Mouse (Mus musculus) limb, embryonic 13.5 days (tissue): Measurements from ENCODE around the gene Depdc5. TPM values are rescaled to one million over a fixed set of nuclear protein-coding genes. Genes with fewer than 3 reads are reported as not detected.

Experiments
- ATAC-seq: fragments of 200-750 bp; cut with Nextera tagmentation; 2 replicates; pipeline ENCODE4 v1.8.0; 2017; ENCODE audit warnings: low read depth, moderate number of reproducible peaks, moderate TSS enrichment; ENCODE audit not compliant: low FRiP score
- H3K27ac ChIP-seq: fragments of 300-500 bp; sonication (generic); 2 replicates; pipeline ENCODE4 v1.5.1; 2015; ENCODE audit warnings: inconsistent platforms, mild to moderate bottlenecking, moderate library complexity
- H3K27me3 ChIP-seq: fragments of 300-500 bp; sonication (generic); 2 replicates; pipeline ENCODE4 v1.6.1; 2015; ENCODE audit warnings: mild to moderate bottlenecking, inconsistent platforms
- H3K36me3 ChIP-seq: fragments of 300-500 bp; sonication (generic); 2 replicates; pipeline ENCODE4 v1.6.1; 2015; ENCODE audit warnings: inconsistent platforms, mild to moderate bottlenecking, moderate library complexity
- H3K4me1 ChIP-seq: fragments of 300-500 bp; sonication (generic); 2 replicates; pipeline ENCODE4 v1.6.1; 2015; ENCODE audit warnings: inconsistent platforms
- H3K4me2 ChIP-seq: fragments of 300-500 bp; sonication (generic); replicated peaks from 2 replicates; pipeline ENCODE4 v1.6.1; 2015; ENCODE audit warnings: inconsistent platforms, mild to moderate bottlenecking, moderate library complexity
- H3K4me3 ChIP-seq: fragments of 300-500 bp; sonication (generic); 2 replicates; pipeline ENCODE4 v1.5.1; 2015; ENCODE audit warnings: moderate library complexity, mild to moderate bottlenecking, inconsistent platforms
- H3K9ac ChIP-seq: fragments of 300-500 bp; sonication (generic); 2 replicates; pipeline ENCODE4 v1.6.1; 2015; ENCODE audit warnings: mild to moderate bottlenecking, inconsistent platforms
- H3K9me3 ChIP-seq: fragments of 300-500 bp; sonication (generic); 2 replicates; pipeline ENCODE4 v1.6.1; 2016; ENCODE audit warnings: inconsistent platforms
- WGBS: fragments of 180-500 bp; shearing (Covaris S2); methylation state at CpG from one replicate; pipeline ENCODE4 v1.1.7; 2015; 5-methylcytosine and 5-hydroxymethylcytosine counted together
- polyA plus RNA-seq: library from polyadenylated mRNA; unstranded; fragments of >200 nt; fragmentation: Nextera tagmentation; extraction: Ambion mirVana; gene quantifications from 2 replicates; pipeline ENCODE4 v1.2.1, GENCODE M21; 2015

Gene Depdc5
- polyA plus RNA-seq, 1 experiment from 2014 or later = 23.4 TPM

DNA sequence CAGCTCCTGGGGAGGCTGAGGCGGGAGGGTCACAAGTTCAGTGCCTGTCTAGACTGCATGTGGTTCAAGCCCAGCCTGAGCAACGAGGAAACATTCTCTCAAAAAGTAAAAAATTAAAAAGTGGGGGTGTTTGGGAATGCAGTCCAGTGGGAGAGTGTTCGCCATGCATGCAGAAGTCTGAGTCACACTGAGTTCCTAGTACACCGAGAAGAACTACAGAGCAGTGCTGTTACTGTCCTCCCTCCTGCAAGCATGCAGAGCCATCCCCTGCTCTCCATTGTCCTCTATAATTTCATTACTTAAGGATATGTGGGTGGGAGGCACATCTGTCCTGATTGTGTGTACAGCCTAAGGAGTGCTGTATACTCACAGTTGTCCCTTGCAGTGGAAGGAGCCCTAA, 59.4 kb downstream of the Depdc5 start:
- H3K27ac ChIP-seq = no peak overlapping the region
- peaks cover 80% of the 10 kb centered on the region for H3K36me3 ChIP-seq
- no peaks in the 10 kb centered on the region for H3K4me1 ChIP-seq
- no peak overlapping the region for H3K9ac ChIP-seq
- 89% methylated on average over 4 of the region's 4 CpGs for WGBS
- H3K4me2 ChIP-seq = no peak overlapping the region
- no peaks in the 10 kb centered on the region for H3K9me3 ChIP-seq
- no peaks in the 10 kb centered on the region for H3K27me3 ChIP-seq
- no peak overlapping the region for H3K4me3 ChIP-seq
- no peak for ATAC-seq

DNA sequence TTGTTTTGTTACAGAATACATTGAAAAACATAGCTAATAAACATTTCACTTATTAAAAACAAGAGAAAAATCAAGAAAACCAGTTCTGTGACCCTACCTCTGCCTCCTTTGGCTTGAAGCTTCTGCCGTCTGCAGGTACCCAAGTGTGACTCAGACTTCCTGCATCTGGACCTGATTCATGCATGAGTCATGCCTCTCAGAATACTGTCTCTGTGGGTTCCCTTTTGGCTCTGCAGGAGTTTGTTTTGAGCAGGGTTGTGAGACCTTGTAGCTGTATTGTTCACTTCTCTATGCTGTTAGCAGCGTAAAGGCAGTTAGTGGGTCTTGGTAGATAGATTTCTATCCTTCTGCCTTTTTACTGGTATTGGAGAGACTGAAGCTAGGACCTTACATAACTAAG, 67.3 kb downstream of the Depdc5 start:
- Histone ChIP-seq H3K4me1 (no peaks in the 10 kb centered on the region), H3K9ac (no peak overlapping the region), H3K9me3 (no peaks in the 10 kb centered on the region), H3K4me3 (no peak overlapping the region), H3K27ac (no peak overlapping the region), H3K27me3 (no peaks in the 10 kb centered on the region), H3K36me3 (peaks cover 83% of the 10 kb centered on the region), H3K4me2 (no peak overlapping the region)
- WGBS = 72% methylated on average over 2 of the region's 2 CpGs
- no peak for ATAC-seq

GRCm38 (mm10) chr5:32934654-32935053, 71.2 kb downstream of the Depdc5 start:
- no peaks in the 10 kb centered on the region for H3K9me3 ChIP-seq
- no peak overlapping the region for H3K27ac ChIP-seq
- H3K4me1 ChIP-seq = no peaks in the 10 kb centered on the region
- no peak overlapping the region for H3K4me2 ChIP-seq
- H3K27me3 ChIP-seq = no peaks in the 10 kb centered on the region
- H3K36me3 ChIP-seq = peaks cover 79% of the 10 kb centered on the region
- ATAC-seq = no peak
- no peak overlapping the region for H3K4me3 ChIP-seq
- H3K9ac ChIP-seq = no peak overlapping the region
- 61% methylated on average over 2 of the region's 2 CpGs for WGBS

DNA sequence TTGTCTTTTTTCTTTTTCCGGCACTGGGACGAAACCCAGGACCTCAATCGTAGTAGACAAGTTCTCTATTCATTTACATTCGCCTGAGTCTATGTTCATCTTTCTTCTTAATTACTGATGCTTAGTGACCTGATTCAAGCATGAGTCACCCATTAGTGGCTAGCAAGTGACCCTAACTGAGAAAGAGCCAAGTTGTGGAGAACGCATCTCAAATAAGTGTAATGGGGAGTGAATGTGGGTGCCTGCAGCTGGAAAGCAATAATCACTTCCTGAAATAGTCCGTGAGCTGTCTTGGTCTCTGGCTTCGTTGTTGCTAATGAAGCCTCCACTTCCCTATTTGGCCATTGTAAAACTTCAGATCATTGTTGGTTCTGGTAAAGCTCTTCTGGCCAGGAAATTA, 77.1 kb downstream of the Depdc5 start:
- Histone ChIP-seq H3K9ac (no peak overlapping the region), H3K27ac (no peak overlapping the region), H3K36me3 (peaks cover 84% of the 10 kb centered on the region), H3K27me3 (no peaks in the 10 kb centered on the region), H3K4me2 (no peak overlapping the region), H3K9me3 (no peaks in the 10 kb centered on the region), H3K4me3 (no peak overlapping the region), H3K4me1 (no peaks in the 10 kb centered on the region)
- no peak for ATAC-seq
- WGBS = 89% methylated on average over 7 of the region's 7 CpGs

DNA sequence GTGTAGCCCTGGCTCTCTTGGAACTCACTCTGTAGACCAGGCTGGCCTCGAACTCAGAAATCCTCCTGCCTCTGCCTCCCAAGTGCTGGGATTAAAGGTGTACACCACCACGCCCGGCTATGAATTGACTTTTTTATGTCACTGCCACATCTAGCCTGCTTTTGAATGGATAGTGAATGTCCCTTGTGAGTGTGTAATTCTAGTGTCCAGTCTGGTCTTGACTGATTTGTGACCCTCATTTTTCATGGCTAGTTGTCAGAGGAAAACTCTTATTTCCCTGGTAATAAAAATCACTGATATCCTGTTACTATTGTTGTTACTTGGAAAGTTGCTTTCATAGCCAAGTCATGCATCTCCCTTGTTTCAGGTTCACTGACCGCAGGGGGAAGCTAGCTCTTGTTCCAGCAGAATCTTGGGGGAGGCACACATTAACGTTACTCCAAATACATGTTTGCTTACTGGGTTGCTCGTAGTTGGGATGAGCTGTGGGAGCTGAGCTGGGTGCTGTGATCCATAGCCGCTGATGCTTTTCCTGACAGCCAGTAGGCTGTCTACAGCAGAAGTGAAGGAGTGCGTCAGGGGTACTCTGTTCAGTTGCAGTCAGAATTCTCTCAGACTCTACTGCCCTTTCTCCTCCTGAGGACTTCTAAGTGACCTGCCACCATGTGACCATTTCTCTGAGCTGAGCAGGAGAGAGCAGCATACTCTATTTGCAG, 77.9 kb downstream of the Depdc5 start:
- H3K9me3 ChIP-seq = no peaks in the 10 kb centered on the region
- ATAC-seq = no peak
- H3K4me1 ChIP-seq = no peaks in the 10 kb centered on the region
- H3K27ac ChIP-seq = no peak overlapping the region
- H3K36me3 ChIP-seq = peaks cover 84% of the 10 kb centered on the region
- H3K4me2 ChIP-seq = no peak overlapping the region
- H3K4me3 ChIP-seq = no peak overlapping the region
- no peaks in the 10 kb centered on the region for H3K27me3 ChIP-seq
- WGBS = 93% methylated on average over 8 of the region's 8 CpGs
- H3K9ac ChIP-seq = no peak overlapping the region

DNA sequence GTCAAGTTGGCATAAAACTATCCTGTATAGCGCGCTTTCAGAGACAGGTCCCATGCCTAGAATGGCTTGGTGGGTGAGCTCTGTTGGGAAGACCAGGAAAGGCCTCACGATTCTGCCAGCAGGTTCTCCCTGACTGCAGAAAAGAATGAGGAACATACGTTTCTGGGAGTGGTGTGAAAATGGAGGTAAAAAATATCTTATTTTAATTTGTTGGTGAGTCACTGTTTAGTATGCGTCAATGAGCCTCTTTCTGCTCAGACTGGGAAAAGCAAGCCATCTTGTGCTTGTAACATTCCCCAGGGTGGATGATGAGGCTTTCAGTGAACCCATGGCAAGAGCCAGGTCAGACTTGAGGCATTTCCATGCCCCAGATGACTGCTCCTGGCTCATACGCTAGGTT, 86.6 kb downstream of the Depdc5 start:
- Histone ChIP-seq H3K9me3 (no peaks in the 10 kb centered on the region), H3K4me2 (no peak overlapping the region), H3K4me3 (no peak overlapping the region), H3K36me3 (peaks cover 79% of the 10 kb centered on the region), H3K27ac (no peak overlapping the region), H3K9ac (no peak overlapping the region), H3K4me1 (no peaks in the 10 kb centered on the region), H3K27me3 (no peaks in the 10 kb centered on the region)
- ATAC-seq = no peak
- 94% methylated on average over 6 of the region's 6 CpGs for WGBS

- no peak overlapping the region for H3K9ac ChIP-seq
- H3K9me3 ChIP-seq = no peaks in the 10 kb centered on the region
- H3K27ac ChIP-seq = no peak overlapping the region
- H3K4me3 ChIP-seq = no peak overlapping the region
- no peaks in the 10 kb centered on the region for H3K4me1 ChIP-seq
- H3K4me2 ChIP-seq = no peak overlapping the region
- no peaks in the 10 kb centered on the region for H3K27me3 ChIP-seq
- H3K36me3 ChIP-seq = peaks cover 77% of the 10 kb centered on the region
- WGBS = 82% methylated on average over 3 of the region's 3 CpGs
- ATAC-seq = no peak
These were observed 87.3 kb downstream of the Depdc5 start for GRCm38 (mm10) chr5:32950702-32951274.

DNA sequence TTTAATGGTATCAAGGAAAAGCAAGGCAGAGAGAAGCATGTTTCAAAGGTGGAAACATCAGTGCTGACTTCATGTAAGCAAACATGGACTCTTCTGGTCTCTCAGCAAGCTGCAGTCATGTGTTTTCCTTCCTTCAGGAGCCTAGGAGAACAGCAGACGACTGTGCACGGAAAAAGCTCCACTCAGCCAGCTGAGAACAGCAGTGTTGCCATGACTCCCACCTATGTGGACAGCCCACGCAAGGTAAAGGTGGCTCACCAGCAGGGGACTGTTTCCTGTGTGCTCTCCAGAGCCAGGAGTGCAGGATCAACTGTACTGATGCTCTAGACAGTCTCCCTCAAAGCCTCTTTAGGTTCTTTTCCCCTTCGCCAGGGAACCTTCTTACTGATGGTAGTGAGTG, 92.2 kb downstream of the Depdc5 start:
- no peak overlapping the region for H3K4me3 ChIP-seq
- no peaks in the 10 kb centered on the region for H3K4me1 ChIP-seq
- no peaks in the 10 kb centered on the region for H3K9me3 ChIP-seq
- H3K4me2 ChIP-seq = no peak overlapping the region
- H3K27ac ChIP-seq = no peak overlapping the region
- no peaks in the 10 kb centered on the region for H3K27me3 ChIP-seq
- no peak for ATAC-seq
- peaks cover 65% of the 10 kb centered on the region for H3K36me3 ChIP-seq
- WGBS = 84% methylated on average over 4 of the region's 4 CpGs
- no peak overlapping the region for H3K9ac ChIP-seq

GRCm38 (mm10) chr5:32961616-32962015, 98.1 kb downstream of the Depdc5 start:
- H3K36me3 ChIP-seq = peaks cover 70% of the 10 kb centered on the region
- H3K4me1 ChIP-seq = no peaks in the 10 kb centered on the region
- H3K27ac ChIP-seq = no peak overlapping the region
- no peak for ATAC-seq
- no peak overlapping the region for H3K4me2 ChIP-seq
- WGBS = 69% methylated on average over 3 of the region's 3 CpGs
- H3K9me3 ChIP-seq = no peaks in the 10 kb centered on the region
- no peak overlapping the region for H3K9ac ChIP-seq
- no peak overlapping the region for H3K4me3 ChIP-seq
- no peaks in the 10 kb centered on the region for H3K27me3 ChIP-seq

DNA sequence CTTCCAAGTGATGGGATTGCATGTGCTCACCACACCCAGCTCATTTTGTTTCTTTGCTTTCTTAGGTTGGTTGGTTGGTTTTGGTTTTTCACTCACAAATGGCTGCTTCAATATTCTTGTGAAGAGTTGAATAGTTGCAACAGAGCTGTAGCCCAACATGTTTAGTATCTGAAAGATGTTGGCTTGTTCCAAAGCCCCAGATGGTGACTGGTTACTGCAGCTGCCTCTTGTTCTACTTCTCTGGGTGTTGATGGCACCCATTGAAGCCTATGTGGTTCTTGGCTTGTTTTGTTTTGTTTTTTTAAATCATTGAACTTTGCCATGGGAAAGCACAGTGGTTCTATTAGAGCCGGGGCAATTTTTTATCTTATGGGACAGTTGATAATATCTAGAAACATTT, 99.1 kb downstream of the Depdc5 start:
- Histone ChIP-seq H3K4me3 (no peak overlapping the region), H3K9me3 (no peaks in the 10 kb centered on the region), H3K27me3 (no peaks in the 10 kb centered on the region), H3K36me3 (peaks cover 71% of the 10 kb centered on the region), H3K4me2 (no peak overlapping the region), H3K4me1 (no peaks in the 10 kb centered on the region), H3K27ac (no peak overlapping the region), H3K9ac (no peak overlapping the region)
- 90% methylated on average over 1 of the region's 1 CpGs for WGBS
- ATAC-seq = no peak

DNA sequence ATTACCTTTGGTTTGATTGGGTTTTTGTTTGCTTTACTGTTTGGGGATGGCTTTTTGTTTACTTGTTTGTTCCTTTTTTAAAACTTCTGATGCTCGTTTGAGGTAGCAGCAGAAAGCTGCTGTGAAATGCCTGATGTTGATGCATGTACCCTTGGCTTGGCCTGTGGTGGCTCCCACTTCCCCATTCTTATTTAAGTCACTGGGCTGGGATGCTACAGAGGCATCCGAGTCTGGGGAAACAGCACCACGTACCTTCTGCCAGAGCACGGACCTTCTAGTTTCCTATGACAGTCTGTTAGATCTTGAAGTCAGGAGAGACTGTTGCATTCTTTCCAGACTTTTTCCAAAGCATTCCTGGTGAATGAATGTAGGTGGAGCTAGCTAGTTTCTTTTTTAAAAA, 113.0 kb downstream of the Depdc5 start:
- H3K4me1 ChIP-seq = no peaks in the 10 kb centered on the region
- 70% methylated on average over 4 of the region's 4 CpGs for whole genome bisulfite sequencing
- no peak overlapping the region for H3K27ac ChIP-seq

DNA sequence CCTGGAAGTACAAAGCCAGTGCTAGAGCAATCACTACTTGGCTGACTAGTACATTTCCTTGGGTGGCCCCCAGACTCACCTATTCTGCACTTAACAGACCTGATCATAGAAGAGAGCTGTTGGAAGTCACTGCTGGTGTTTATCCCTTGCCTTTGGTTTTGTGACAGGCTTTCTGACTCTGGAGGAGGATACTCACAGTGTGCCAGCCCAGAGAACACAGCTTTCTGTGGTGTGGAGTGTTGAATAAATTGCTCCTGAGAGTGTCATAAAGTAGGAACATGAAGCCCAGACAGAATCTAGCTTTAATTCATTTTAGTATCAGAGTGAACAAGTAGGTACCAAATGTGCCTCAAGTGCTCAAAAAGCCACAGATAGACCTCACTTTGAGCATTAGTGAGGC, 113.7 kb downstream of the Depdc5 start:
- Histone ChIP-seq H3K36me3 (peaks cover 72% of the 10 kb centered on the region), H3K27ac (no peak overlapping the region), H3K27me3 (no peaks in the 10 kb centered on the region), H3K9me3 (no peaks in the 10 kb centered on the region), H3K4me1 (no peaks in the 10 kb centered on the region), H3K9ac (no peak overlapping the region), H3K4me3 (no peak overlapping the region), H3K4me2 (no peak overlapping the region)
- no peak for ATAC-seq

More for the DNA sequence above, 113.0 kb downstream of the Depdc5 start:
- Histone ChIP-seq H3K4me3 (no peak overlapping the region), H3K4me2 (no peak overlapping the region), H3K36me3 (peaks cover 66% of the 10 kb centered on the region), H3K9ac (no peak overlapping the region), H3K27me3 (no peaks in the 10 kb centered on the region), H3K9me3 (no peaks in the 10 kb centered on the region)
- no peak for ATAC-seq

GRCm38 (mm10) chr5:32985379-32985778, 121.9 kb downstream of the Depdc5 start:
- Histone ChIP-seq H3K27me3 (no peaks in the 10 kb centered on the region), H3K27ac (no peak overlapping the region), H3K36me3 (peaks cover 77% of the 10 kb centered on the region), H3K4me1 (no peaks in the 10 kb centered on the region), H3K9ac (no peak overlapping the region), H3K4me2 (no peak overlapping the region), H3K9me3 (no peaks in the 10 kb centered on the region), H3K4me3 (no peak overlapping the region)
- WGBS = 82% methylated on average over 1 of the region's 1 CpGs
- no peak for ATAC-seq
